Mouse (Mus musculus) stomach, postnatal 0 days (tissue): ENCODE measurements at regions not wholly inside any gene's neighbourhood (a gene's known extent, or its start where the extent isn't known, plus 50 kb on each side); places are given as distances from the start of the nearest gene placed in this dataset.

Source experiments
- CTCF ChIP-seq: IDR thresholded peaks from 2 replicates; pipeline ENCODE4 v1.5.1; 2016; ENCODE audit warnings: antibody characterized with exemption, low read depth, mild to moderate bottlenecking, moderate library complexity
- EP300 ChIP-seq: optimal IDR thresholded peaks from 2 replicates; pipeline ENCODE3; 2016; ENCODE audit warnings: antibody characterized with exemption

GRCm38 (mm10) chrX:166704311-166704710 is 118.8 kb upstream of the Egfl6 start:
- TF ChIP-seq CTCF, result no peak
- TF ChIP-seq EP300, result no peak
